Mouse (Mus musculus) forebrain, embryonic 10.5 days (tissue): ENCODE results near the gene Foxred1. TPM values are rescaled to one million over a fixed set of nuclear protein-coding genes. Genes with fewer than 3 reads are reported as not detected.
A peak's percentile ranks its signal among the peaks of the same experiment; 100 is the strongest.

Experiments
- DNase-seq: peaks from one replicate; pipeline ENCODE4 v3.0.0-alpha.2; 2017; ENCODE audit warnings: low spot score; ENCODE audit errors: extremely low spot score
- H3K27ac ChIP-seq: fragments of 300-500 bp; sonication (generic); 2 replicates; pipeline ENCODE4 v1.5.1; 2016; ENCODE audit warnings: mild to moderate bottlenecking
- H3K27me3 ChIP-seq: fragments of 300-500 bp; sonication (generic); 2 replicates; pipeline ENCODE4 v1.6.1; 2016; ENCODE audit warnings: mild to moderate bottlenecking; ENCODE audit not compliant: poor library complexity, severe bottlenecking
- H3K36me3 ChIP-seq: fragments of 300-500 bp; sonication (generic); replicated peaks from 2 replicates; pipeline ENCODE4 v1.6.1; 2016; ENCODE audit warnings: mild to moderate bottlenecking, moderate library complexity
- H3K4me1 ChIP-seq: fragments of 300-500 bp; sonication (generic); 2 replicates; pipeline ENCODE4 v1.6.1; 2016
- H3K4me3 ChIP-seq: fragments of 300-500 bp; sonication (generic); 2 replicates; pipeline ENCODE4 v1.5.1; 2016; ENCODE audit warnings: mild to moderate bottlenecking, moderate library complexity
- H3K9me3 ChIP-seq: fragments of 300-500 bp; sonication (generic); 2 replicates; pipeline ENCODE4 v1.6.1; 2016; ENCODE audit warnings: mild to moderate bottlenecking, moderate library complexity
- WGBS: fragments of 180-500 bp; shearing (Covaris S2); methylation state at CpG from one replicate; pipeline ENCODE4 v1.1.7; 2016; 5-methylcytosine and 5-hydroxymethylcytosine counted together
- polyA plus RNA-seq: library from polyadenylated mRNA; unstranded; fragments of >200 nt; fragmentation: Nextera tagmentation; extraction: Ambion mirVana; gene quantifications from 2 replicates; pipeline ENCODE4 v1.2.1, GENCODE M21; 2016

Foxred1 gene
- polyA plus RNA-seq, 1 experiment from 2014 or later = 55.3 TPM

DNA sequence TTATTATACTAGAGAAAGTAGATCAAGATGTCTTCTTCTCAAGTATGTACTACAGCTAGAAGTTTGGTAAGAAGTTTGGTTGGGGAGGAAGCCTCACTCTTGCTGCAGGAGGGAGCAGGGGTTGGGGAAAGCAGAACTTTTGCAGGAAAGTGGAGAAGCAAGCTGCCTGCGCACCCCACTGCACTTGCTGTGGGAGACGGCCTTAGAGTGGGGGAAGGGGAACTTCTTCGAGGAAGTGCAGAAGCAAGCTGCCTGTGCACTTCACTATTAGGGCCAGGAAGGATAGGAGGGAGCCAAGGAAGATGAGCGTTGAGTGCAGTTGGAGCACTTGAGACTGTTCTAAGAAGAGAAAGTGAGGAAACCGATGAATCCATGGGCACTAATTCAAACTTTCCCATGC is 27.5 kb downstream of the Foxred1 start:
- WGBS = 70% methylated on average over 5 of the region's 5 CpGs
- no peaks in the 10 kb centered on the region for H3K9me3 ChIP-seq
- no peak overlapping the region for H3K4me3 ChIP-seq
- no peak for DNase-seq
- no peaks in the 10 kb centered on the region for H3K27me3 ChIP-seq
- H3K27ac ChIP-seq = no peak overlapping the region
- no peaks in the 10 kb centered on the region for H3K4me1 ChIP-seq
- peaks cover 20% of the 10 kb centered on the region for H3K36me3 ChIP-seq

GRCm38 (mm10) chr9:35182832-35183231 is 28.0 kb downstream of the Foxred1 start:
- no peak overlapping the region for H3K4me3 ChIP-seq
- no peaks in the 10 kb centered on the region for H3K9me3 ChIP-seq
- H3K36me3 ChIP-seq = peaks cover 15% of the 10 kb centered on the region
- no peaks in the 10 kb centered on the region for H3K27me3 ChIP-seq
- 87% methylated on average over 2 of the region's 2 CpGs for whole genome bisulfite sequencing
- no peaks in the 10 kb centered on the region for H3K4me1 ChIP-seq
- no peak overlapping the region for H3K27ac ChIP-seq
- no peak for DNase-seq

GRCm38 (mm10) chr9:35176124-35176659 is 34.7 kb downstream of the Foxred1 start:
- peak overlapping the region; percentile 75 for H3K4me3 ChIP-seq
- H3K36me3 ChIP-seq = 0 out of 2 replicates have a peak, but pooled peaks cover under 1% of the 10 kb centered on the region
- no peaks in the 10 kb centered on the region for H3K27me3 ChIP-seq
- no peak for DNase-seq
- 51% methylated on average over 14 of the region's 14 CpGs for WGBS
- no peaks in the 10 kb centered on the region for H3K9me3 ChIP-seq
- peaks cover 20% of the 10 kb centered on the region for H3K4me1 ChIP-seq
- peak overlapping the region; percentile 93 for H3K27ac ChIP-seq

- Histone ChIP-seq H3K27ac (peak within 1 kb of the TSS; percentile 93), H3K9me3 (no peaks in the 10 kb centered on the region), H3K36me3 (peaks cover 8% of the 10 kb centered on the region), H3K4me1 (peaks cover 20% of the 10 kb centered on the region), H3K27me3 (no peaks in the 10 kb centered on the region), H3K4me3 (peak within 1 kb of the TSS; percentile 75)
- under 1% methylated on average over 38 of the region's 38 CpGs for WGBS
- peak; percentile 94 for DNase-seq
Measured at GRCm38 (mm10) chr9:35175251-35176123, 35.4 kb downstream of the Foxred1 start, which contains the start of gene Dcps. Dcps (minus strand) TSS chr9:35176061.

- no peaks in the 10 kb centered on the region for H3K9me3 ChIP-seq
- no peak for DNase-seq
- 92% methylated on average over 1 of the region's 1 CpGs for WGBS
Measured at GRCm38 (mm10) chr9:35173331-35173730, 37.5 kb downstream of the Foxred1 start.

GRCm38 (mm10) chr9:35170071-35170470 is 40.8 kb downstream of the Foxred1 start:
- no peak overlapping the region for H3K27ac ChIP-seq
- no peak for DNase-seq

More at GRCm38 (mm10) chr9:35173331-35173730, 37.5 kb downstream of the Foxred1 start:
- Histone ChIP-seq H3K27ac (no peak overlapping the region), H3K4me3 (no peak overlapping the region), H3K36me3 (peaks cover 27% of the 10 kb centered on the region), H3K27me3 (no peaks in the 10 kb centered on the region), H3K4me1 (peaks cover 20% of the 10 kb centered on the region)

GRCm38 (mm10) chr9:35166798-35167635 is 43.8 kb downstream of the Foxred1 start:
- peak overlapping the region; percentile 76 for H3K27ac ChIP-seq
- H3K9me3 ChIP-seq = no peaks in the 10 kb centered on the region
- H3K4me1 ChIP-seq = peaks cover 23% of the 10 kb centered on the region
- H3K27me3 ChIP-seq = no peaks in the 10 kb centered on the region
- 13% methylated on average over 9 of the region's 9 CpGs for WGBS
- H3K36me3 ChIP-seq = peaks cover 47% of the 10 kb centered on the region
- H3K4me3 ChIP-seq = no peak overlapping the region
- DNase-seq = peak; percentile 19

More at GRCm38 (mm10) chr9:35170071-35170470, 40.8 kb downstream of the Foxred1 start:
- WGBS = 92% methylated on average over 7 of the region's 7 CpGs
- Histone ChIP-seq H3K9me3 (no peaks in the 10 kb centered on the region), H3K4me1 (peaks cover 34% of the 10 kb centered on the region), H3K4me3 (no peak overlapping the region), H3K27me3 (no peaks in the 10 kb centered on the region), H3K36me3 (peaks cover 33% of the 10 kb centered on the region)

GRCm38 (mm10) chr9:35166144-35166797 is 44.6 kb downstream of the Foxred1 start:
- Histone ChIP-seq H3K4me3 (no peak overlapping the region), H3K9me3 (no peaks in the 10 kb centered on the region), H3K27me3 (no peaks in the 10 kb centered on the region), H3K27ac (peak overlapping the region; percentile 76; the same call in 1 of the 2 replicates), H3K4me1 (peaks cover 25% of the 10 kb centered on the region), H3K36me3 (peaks cover 47% of the 10 kb centered on the region)
- WGBS = 19% methylated on average over 3 of the region's 3 CpGs
- no peak for DNase-seq

DNA sequence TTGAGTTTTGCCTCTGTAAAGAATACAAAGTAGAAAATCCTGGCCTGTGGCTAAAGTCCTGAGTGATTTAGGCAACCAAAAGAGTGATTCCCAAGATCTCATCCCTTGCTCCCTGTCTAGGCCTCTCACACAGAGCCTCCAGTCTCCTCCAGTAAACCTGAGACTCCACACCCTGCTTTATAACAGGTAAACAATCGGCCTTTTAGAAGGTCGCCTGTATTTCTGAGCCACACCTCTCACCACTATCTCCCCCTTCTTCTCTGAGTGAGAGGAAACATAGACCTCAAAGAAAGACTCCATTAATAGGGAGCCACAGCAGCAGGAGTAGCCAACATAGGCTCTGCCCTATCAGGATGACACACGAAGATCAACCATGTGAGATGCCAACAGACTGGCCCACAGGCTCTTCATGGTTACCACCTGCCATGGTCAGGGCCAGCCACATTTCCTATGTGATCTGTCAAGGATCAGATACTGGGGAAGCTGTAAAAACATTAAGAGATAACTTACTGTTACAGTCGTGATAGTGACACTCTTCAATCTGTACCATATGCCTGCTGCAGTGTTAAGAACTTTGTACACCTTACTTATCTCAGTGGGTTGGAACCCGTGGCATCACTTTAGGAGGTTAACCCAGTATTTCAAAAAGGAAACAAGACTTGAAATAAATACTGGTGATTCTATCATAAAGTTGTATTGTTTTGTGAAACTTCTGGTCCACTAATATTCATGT is 46.5 kb downstream of the Foxred1 start:
- Histone ChIP-seq H3K9me3 (no peaks in the 10 kb centered on the region), H3K4me1 (peaks cover 39% of the 10 kb centered on the region), H3K36me3 (peaks cover 28% of the 10 kb centered on the region), H3K4me3 (no peak overlapping the region), H3K27ac (no peak overlapping the region), H3K27me3 (no peaks in the 10 kb centered on the region)
- no peak for DNase-seq
- 85% methylated on average over 5 of the region's 5 CpGs for WGBS

- Histone ChIP-seq H3K36me3 (peaks cover 20% of the 10 kb centered on the region), H3K9me3 (no peaks in the 10 kb centered on the region), H3K27me3 (no peaks in the 10 kb centered on the region), H3K4me3 (no peak overlapping the region), H3K4me1 (peaks cover 39% of the 10 kb centered on the region), H3K27ac (no peak overlapping the region)
- no peak for DNase-seq
- whole genome bisulfite sequencing = 94% methylated on average over 11 of the region's 11 CpGs
Measured at GRCm38 (mm10) chr9:35163011-35163690, 47.7 kb downstream of the Foxred1 start.

GRCm38 (mm10) chr9:35161721-35162120 is 49.1 kb downstream of the Foxred1 start:
- peaks cover 24% of the 10 kb centered on the region for H3K4me1 ChIP-seq
- H3K9me3 ChIP-seq = no peaks in the 10 kb centered on the region
- H3K27me3 ChIP-seq = no peaks in the 10 kb centered on the region
- no peak overlapping the region for H3K27ac ChIP-seq
- 94% methylated on average over 7 of the region's 7 CpGs for WGBS
- H3K36me3 ChIP-seq = peaks cover 22% of the 10 kb centered on the region
- no peak for DNase-seq
- H3K4me3 ChIP-seq = no peak overlapping the region
